Mouse (Mus musculus): ENCODE measurements at regions not wholly inside any gene's neighbourhood (a gene's known extent, or its start where the extent isn't known, plus 50 kb on each side); places are given as distances from the start of the nearest gene placed in this dataset.
"Not testable (repeated sequence)": the region's sequence is repeated elsewhere in the genome, so short reads cannot be mapped to it uniquely, and the experiment has no call there.

- DNase-seq: no peak
These were observed 170.6 kb downstream of the Eipr1 start for GRCm38 (mm10) chr12:28922236-28922635.

GRCm38 (mm10) chr12:28925206-28925605 is 173.6 kb downstream of the Eipr1 start:
- no peak for DNase-seq

GRCm38 (mm10) chr12:28939936-28940335 is 188.3 kb downstream of the Eipr1 start:
- no peak for DNase-seq

- peak; percentile 37 for DNase-seq
These were observed 197.3 kb downstream of the Eipr1 start for GRCm38 (mm10) chr12:28948889-28949288.

- no peak for DNase-seq
These were observed 197.7 kb downstream of the Eipr1 start for GRCm38 (mm10) chr12:28949307-28949706.

- DNase-seq: no peak
These were observed 205.6 kb downstream of the Eipr1 start for GRCm38 (mm10) chr12:28957155-28957554.

- DNase-seq: no peak
These were observed 207.1 kb downstream of the Eipr1 start for GRCm38 (mm10) chr12:28958661-28959060.

- DNase-seq: peak; percentile 36
These were observed 218.2 kb downstream of the Eipr1 start for GRCm38 (mm10) chr12:28969671-28970379.

- peak; percentile 56 for DNase-seq
These were observed 223.0 kb downstream of the Eipr1 start for GRCm38 (mm10) chr12:28974571-28975041.

GRCm38 (mm10) chr12:28975249-28975648 is 223.6 kb downstream of the Eipr1 start:
- no peak for DNase-seq

GRCm38 (mm10) chr12:28979679-28980078 is 228.1 kb downstream of the Eipr1 start:
- DNase-seq: no peak

GRCm38 (mm10) chr12:28986214-28986613 is 234.6 kb downstream of the Eipr1 start:
- DNase-seq: no peak

- DNase-seq: no peak
These were observed 246.0 kb downstream of the Eipr1 start for GRCm38 (mm10) chr12:28997474-28998192.

GRCm38 (mm10) chr12:28999963-29000451 is 248.4 kb downstream of the Eipr1 start:
- peak; percentile 19 for DNase-seq

GRCm38 (mm10) chr12:29004504-29004903 is 252.9 kb downstream of the Eipr1 start:
- DNase-seq: no peak

- no peak for DNase-seq
These were observed 263.0 kb downstream of the Eipr1 start for GRCm38 (mm10) chr12:29014601-29015000.

- DNase-seq: peak; percentile 24
These were observed 263.7 kb downstream of the Eipr1 start for GRCm38 (mm10) chr12:29015200-29015862.

GRCm38 (mm10) chr12:29021152-29021551 is 269.5 kb downstream of the Eipr1 start:
- no peak for DNase-seq

GRCm38 (mm10) chr12:29028171-29028570 is 276.6 kb downstream of the Eipr1 start:
- DNase-seq: no peak

GRCm38 (mm10) chr12:29029461-29029860 is 277.9 kb downstream of the Eipr1 start:
- no peak for DNase-seq

GRCm38 (mm10) chr12:29046009-29046408 is 294.4 kb downstream of the Eipr1 start:
- DNase-seq: no peak

GRCm38 (mm10) chr12:29048596-29048995 is 297.0 kb downstream of the Eipr1 start:
- DNase-seq: not testable (repeated sequence)

- DNase-seq: no peak
These were observed 297.5 kb downstream of the Eipr1 start for GRCm38 (mm10) chr12:29049105-29049511.

Measured in adrenal gland, postnatal 10 days (tissue).